Mouse (Mus musculus) small intestine, adult 2 months (tissue): Measurements from ENCODE around the gene Frem2.

Experiments used
- CTCF ChIP-seq: fragments of 200-500 bp; IDR thresholded peaks from 2 replicates; pipeline ENCODE4 v1.5.1; 2012; ENCODE audit warnings: low read depth, mild to moderate bottlenecking, control low read depth, inconsistent platforms, low read length, moderate library complexity, mixed read lengths; ENCODE audit not compliant: insufficient replicate concordance, insufficient read length; ENCODE audit errors: extremely low read depth
- POLR2A ChIP-seq: fragments of 200-500 bp; IDR thresholded peaks from 2 replicates; pipeline ENCODE4 v1.6.1; 2012; ENCODE audit warnings: low read depth, mild to moderate bottlenecking, control low read depth, inconsistent platforms, low read length, moderate library complexity

DNA sequence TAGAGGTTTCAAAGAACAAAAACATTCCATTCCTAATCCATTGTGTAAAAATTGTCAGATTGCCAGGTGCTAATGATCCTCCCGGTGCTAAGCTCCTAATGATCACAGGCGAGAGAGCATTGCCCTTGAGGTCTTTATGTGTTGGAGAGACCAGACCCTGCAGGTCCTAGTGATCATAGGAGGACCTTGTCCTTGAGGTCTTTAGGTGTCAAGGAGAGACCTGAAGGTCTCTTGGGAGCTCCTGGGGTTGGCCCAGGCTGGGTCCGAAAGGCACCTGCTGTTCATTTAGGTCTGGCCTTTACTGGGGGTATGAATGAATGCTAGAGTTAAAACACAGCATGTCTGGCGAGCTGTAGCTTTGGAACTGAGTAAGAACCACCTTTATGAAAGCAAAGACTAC is 183.0 kb downstream of the Frem2 start:
- TF ChIP-seq POLR2A (no peak), CTCF (no peak)
